Mouse (Mus musculus) embryonic facial prominence, embryonic 12.5 days (tissue): ENCODE results near the gene Rab15. TPM values are rescaled to one million over a fixed set of nuclear protein-coding genes. Genes with fewer than 3 reads are reported as not detected.

ENCODE experiments used
- ATAC-seq: fragments of 200-750 bp; cut with Nextera tagmentation; 2 replicates; pipeline ENCODE4 v1.8.0; 2017; ENCODE audit not compliant: insufficient number of reproducible peaks, insufficient read depth, low FRiP score, low TSS enrichment
- H3K27ac ChIP-seq: fragments of 300-500 bp; sonication (generic); 2 replicates; pipeline ENCODE4 v1.5.1; 2016; ENCODE audit warnings: mild to moderate bottlenecking
- H3K27me3 ChIP-seq: fragments of 300-500 bp; sonication (generic); 2 replicates; pipeline ENCODE4 v1.6.1; 2016; ENCODE audit warnings: mild to moderate bottlenecking, moderate library complexity
- H3K36me3 ChIP-seq: fragments of 300-500 bp; sonication (generic); 2 replicates; pipeline ENCODE4 v1.6.1; 2016; ENCODE audit warnings: mild to moderate bottlenecking
- H3K4me1 ChIP-seq: fragments of 300-500 bp; sonication (generic); 2 replicates; pipeline ENCODE4 v1.6.1; 2016
- H3K4me2 ChIP-seq: fragments of 300-500 bp; sonication (generic); replicated peaks from 2 replicates; pipeline ENCODE4 v1.6.1; 2016; ENCODE audit warnings: mild to moderate bottlenecking, moderate library complexity
- H3K4me3 ChIP-seq: fragments of 300-500 bp; sonication (generic); 2 replicates; pipeline ENCODE4 v1.5.1; 2016; ENCODE audit warnings: mild to moderate bottlenecking
- H3K9ac ChIP-seq: fragments of 300-500 bp; sonication (generic); 2 replicates; pipeline ENCODE4 v1.6.1; 2016; ENCODE audit warnings: mild to moderate bottlenecking, moderate library complexity
- H3K9me3 ChIP-seq: fragments of 300-500 bp; sonication (generic); 2 replicates; pipeline ENCODE4 v1.6.1; 2016; ENCODE audit warnings: mild to moderate bottlenecking, moderate library complexity
- WGBS: fragments of 180-500 bp; shearing (Covaris S2); methylation state at CpG from one replicate; pipeline ENCODE4 v1.1.7; 2016; 5-methylcytosine and 5-hydroxymethylcytosine counted together
- polyA plus RNA-seq: library from polyadenylated mRNA; unstranded; fragments of >200 nt; fragmentation: Nextera tagmentation; extraction: Ambion mirVana; gene quantifications from 2 replicates; pipeline ENCODE4 v1.2.1, GENCODE M21; 2016

Gene Rab15
- polyA plus RNA-seq, 1 experiment from 2014 or later = 26.6 TPM

DNA sequence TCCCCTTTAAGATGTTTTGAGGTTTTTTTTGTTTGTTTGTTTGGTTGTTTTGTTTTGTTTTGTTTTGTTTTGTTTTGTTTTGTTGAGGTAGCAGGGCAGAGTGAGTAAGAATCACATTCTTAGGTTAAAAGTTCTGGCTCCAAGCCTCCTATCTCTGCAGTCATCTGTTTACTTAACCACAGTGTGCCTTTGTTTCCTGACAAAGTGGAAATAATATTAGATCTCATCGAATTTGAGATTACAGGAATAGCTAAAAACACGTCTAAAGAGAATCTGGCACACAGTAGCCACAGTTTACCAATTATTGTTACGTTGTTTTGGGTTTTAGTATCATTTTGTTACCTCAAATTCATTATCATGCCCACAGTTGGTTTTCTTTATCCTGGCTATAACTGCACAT lies 48.1 kb downstream of the Rab15 start:
- H3K4me3 ChIP-seq = no peak overlapping the region
- no peak overlapping the region for H3K27ac ChIP-seq
- H3K9ac ChIP-seq = no peak overlapping the region
- H3K27me3 ChIP-seq = no peaks in the 10 kb centered on the region
- WGBS = 72% methylated on average over 3 of the region's 3 CpGs
- no peak overlapping the region for H3K4me2 ChIP-seq
- H3K9me3 ChIP-seq = no peaks in the 10 kb centered on the region
- H3K4me1 ChIP-seq = no peaks in the 10 kb centered on the region
- ATAC-seq = no peak
- no peaks in the 10 kb centered on the region for H3K36me3 ChIP-seq

DNA sequence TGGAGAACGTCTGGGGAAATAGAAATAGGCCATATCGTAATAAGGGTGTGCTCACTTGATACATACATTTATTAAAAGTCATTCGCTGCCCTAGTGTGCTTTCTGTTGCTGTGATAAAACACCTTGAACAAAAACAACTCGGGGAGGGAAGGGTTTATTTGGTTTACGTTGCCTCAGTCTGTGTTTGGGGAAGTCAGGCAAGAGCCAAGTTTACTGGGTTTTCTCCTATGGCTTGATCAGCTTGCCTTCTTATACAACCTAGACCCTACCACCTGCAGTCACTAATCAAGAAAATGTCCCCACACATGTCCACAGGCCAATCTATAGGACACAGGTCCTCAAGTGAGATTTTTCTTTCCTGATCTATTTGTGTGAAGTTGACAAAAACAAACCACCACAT lies 51.2 kb downstream of the Rab15 start:
- Histone ChIP-seq H3K36me3 (no peaks in the 10 kb centered on the region), H3K4me3 (no peak overlapping the region), H3K4me2 (no peak overlapping the region), H3K27ac (no peak overlapping the region), H3K27me3 (no peaks in the 10 kb centered on the region), H3K9me3 (no peaks in the 10 kb centered on the region), H3K4me1 (no peaks in the 10 kb centered on the region), H3K9ac (no peak overlapping the region)
- 86% methylated on average over 5 of the region's 5 CpGs for WGBS
- ATAC-seq = no peak

DNA sequence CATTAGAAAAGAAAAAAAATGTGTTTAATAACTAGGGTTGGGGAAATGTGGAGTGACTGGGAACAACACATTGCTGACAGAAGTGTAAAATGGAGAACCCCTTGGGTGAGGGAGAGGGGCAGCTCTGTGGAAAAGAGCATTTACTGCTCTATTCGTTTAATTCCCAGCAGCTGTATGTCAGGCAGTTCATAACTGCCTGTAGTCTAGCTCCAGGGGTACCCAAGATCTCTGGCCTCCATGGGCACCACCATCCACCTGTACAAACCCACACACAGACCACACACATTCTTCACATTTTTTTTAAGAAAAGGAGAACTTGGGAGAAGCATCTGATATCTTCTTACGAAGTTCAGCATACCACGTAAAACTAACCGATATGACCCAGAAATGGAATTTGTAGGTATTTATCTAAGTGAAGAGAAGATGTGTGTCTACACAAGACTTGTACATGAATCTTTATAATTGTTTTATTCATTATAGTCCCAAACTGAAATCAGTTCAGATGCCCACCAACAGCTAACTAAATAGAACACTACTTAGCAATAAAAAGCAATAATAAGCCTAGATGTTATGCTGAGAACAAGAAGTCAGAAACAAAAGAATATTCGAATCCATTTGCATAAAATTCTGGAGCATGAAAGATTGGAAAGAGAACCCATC lies 51.7 kb downstream of the Rab15 start:
- Histone ChIP-seq H3K27ac (no peak overlapping the region), H3K4me3 (no peak overlapping the region), H3K4me2 (no peak overlapping the region), H3K4me1 (peaks cover 3% of the 10 kb centered on the region; the same call in 1 of the 2 replicates), H3K27me3 (no peaks in the 10 kb centered on the region), H3K36me3 (no peaks in the 10 kb centered on the region), H3K9ac (no peak overlapping the region), H3K9me3 (no peaks in the 10 kb centered on the region)
- WGBS = 85% methylated on average over 5 of the region's 5 CpGs
- no peak for ATAC-seq

DNA sequence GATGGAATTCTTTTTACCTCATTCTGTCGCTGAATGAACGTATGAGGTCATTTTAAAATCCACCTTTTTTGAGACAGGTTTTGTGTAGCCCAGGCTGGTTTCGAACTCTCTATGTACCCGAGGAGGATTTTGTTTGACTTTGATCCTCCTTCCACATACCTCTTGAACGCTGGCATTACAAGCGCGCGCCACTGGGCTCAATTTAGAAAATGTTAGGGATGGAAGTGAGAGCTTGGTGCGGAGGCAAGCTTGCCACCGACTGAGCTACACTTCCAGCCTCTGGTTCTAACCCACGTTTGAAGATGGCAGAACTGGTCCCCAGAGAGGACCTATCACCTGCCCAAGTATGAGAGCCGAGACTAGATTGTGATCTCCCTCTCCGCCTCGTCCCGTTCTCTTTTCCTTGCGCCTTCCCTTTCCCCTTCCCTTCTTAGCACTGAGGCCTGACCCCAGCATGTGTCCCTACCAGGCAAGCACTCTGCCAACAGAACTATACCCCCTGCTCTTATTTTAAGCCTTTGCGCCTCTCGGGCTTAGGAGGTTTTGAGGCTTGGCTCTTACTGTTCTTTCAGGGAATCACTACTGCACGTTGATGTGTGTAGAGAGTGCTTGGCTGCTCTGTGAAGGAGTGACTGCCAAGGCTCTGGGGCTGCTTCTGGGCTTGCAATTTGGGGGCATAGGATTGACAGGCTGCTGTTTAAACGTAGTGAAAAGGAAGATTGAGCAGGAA lies 56.6 kb downstream of the Rab15 start:
- H3K27me3 ChIP-seq = no peaks in the 10 kb centered on the region
- peak overlapping the region; percentile 68 for H3K4me3 ChIP-seq
- H3K27ac ChIP-seq = no peak overlapping the region
- peaks cover 4% of the 10 kb centered on the region; the same call in 1 of the 2 replicates for H3K4me1 ChIP-seq
- ATAC-seq = 0 out of 2 replicates have a peak, but pooled peaks have one; percentile 32
- H3K9ac ChIP-seq = peak overlapping the region; percentile 73
- no peaks in the 10 kb centered on the region for H3K36me3 ChIP-seq
- no peaks in the 10 kb centered on the region for H3K9me3 ChIP-seq
- 33% methylated on average over 20 of the region's 20 CpGs for WGBS
- peak overlapping the region; percentile 71 for H3K4me2 ChIP-seq

DNA sequence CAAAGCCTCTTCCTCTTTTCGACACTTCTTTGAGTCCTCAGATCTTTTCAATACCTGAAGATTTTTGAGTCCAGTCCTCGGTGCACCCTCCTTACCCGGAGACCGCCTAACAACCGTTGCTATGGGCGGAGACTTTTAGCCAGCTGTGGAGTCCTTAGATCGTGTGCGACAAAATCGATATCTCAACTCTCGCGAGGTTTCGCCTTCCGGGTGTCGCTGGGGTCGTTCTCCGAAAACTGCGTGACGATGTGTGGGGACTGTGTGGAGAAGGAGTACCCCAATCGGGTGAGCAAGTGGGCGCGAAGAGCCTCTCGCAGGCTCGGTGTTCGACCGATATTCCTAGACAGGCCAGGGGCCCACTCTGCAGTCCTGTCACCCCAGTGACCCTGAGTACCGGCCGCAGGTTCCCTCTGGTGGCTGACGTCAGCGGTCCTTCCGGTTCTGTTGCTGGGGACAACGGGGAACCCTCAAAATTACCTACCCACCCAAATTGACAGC lies 57.3 kb downstream of the Rab15 start, which contains the start of the genes Churc1 and Fntb:
Churc1 (plus strand) TSS at position 185 of the 498 bp plus-strand sequence.
Fntb (plus strand) TSS at position 236 of the 498 bp plus-strand sequence.
- Histone ChIP-seq H3K36me3 (no peaks in the 10 kb centered on the region), H3K4me1 (peaks cover 4% of the 10 kb centered on the region; the same call in 1 of the 2 replicates), H3K27ac (peak within 1 kb of the TSS; percentile 73; the same call in 1 of the 2 replicates), H3K9me3 (no peaks in the 10 kb centered on the region), H3K4me2 (peak within 1 kb of the TSS; percentile 71), H3K27me3 (no peaks in the 10 kb centered on the region), H3K4me3 (peak within 1 kb of the TSS; percentile 68), H3K9ac (peak within 1 kb of the TSS; percentile 73)
- ATAC-seq = peak; percentile 91
- under 1% methylated on average over 31 of the region's 31 CpGs for WGBS

DNA sequence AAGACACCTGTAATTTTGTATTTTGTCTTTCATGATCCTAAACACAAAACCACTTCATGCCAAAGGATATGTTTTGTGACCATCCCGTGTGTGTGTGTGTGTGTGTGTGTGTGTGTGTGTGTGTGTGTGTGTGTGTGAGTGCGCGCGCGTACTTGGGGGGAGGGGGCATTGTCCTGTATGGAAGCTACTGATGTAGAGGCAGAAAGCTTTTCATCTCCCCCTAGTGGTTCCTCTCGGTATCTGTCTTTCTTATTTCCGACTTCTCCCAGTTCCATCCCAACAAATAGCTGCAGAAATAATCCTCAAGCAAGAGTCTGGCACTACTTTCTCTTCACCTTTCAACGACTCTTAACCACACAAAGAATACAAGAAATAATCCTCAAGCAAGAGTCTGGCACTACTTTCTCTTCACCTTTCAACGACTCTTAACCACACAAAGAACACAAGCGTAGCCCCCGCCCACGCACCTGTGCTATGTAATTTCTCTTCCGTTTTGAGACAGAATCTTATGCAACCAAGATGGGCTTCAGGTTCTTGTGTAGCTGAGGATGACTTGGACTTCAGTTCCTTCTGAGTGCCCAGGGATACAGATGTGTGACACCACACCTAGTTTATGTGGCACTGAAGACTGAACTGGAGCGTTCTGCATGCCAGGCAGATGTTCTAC lies 69.9 kb downstream of the Rab15 start:
- Histone ChIP-seq H3K4me1 (no peaks in the 10 kb centered on the region), H3K9ac (no peak overlapping the region), H3K27ac (no peak overlapping the region), H3K9me3 (no peaks in the 10 kb centered on the region), H3K36me3 (no peaks in the 10 kb centered on the region), H3K4me2 (no peak overlapping the region), H3K4me3 (no peak overlapping the region), H3K27me3 (no peaks in the 10 kb centered on the region)
- WGBS = 40% methylated on average over 14 of the region's 14 CpGs
- no peak for ATAC-seq

DNA sequence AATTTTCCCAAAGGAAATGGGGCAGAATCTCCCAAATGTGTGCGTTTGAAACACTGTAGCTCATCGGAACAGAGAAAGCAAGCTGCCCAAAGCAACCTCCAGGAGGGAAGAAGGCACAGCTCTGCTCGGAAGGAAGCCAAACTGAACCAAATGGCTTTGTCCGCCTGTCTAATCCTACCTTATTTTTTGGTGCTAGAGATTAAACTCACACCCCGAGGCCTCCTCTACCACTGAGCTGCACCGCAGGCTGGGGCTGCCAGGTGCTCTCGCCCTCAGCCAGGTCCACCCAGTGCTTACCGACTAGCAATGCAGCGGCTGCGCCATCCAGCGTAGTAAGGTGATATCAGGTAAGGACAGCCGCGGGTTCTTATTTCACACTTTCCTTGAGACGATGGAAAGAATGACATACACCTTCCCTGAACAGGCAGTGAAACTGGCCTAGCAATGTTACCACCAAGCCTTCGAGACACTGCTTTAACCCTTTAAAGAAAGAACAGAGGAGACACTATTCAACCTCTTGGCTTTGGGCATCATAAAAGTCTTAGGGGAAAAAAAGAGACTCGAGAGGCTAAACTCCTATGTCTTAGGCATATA lies 71.7 kb downstream of the Rab15 start:
- Histone ChIP-seq H3K9me3 (no peaks in the 10 kb centered on the region), H3K4me1 (no peaks in the 10 kb centered on the region), H3K27me3 (no peaks in the 10 kb centered on the region), H3K27ac (no peak overlapping the region), H3K9ac (no peak overlapping the region), H3K36me3 (no peaks in the 10 kb centered on the region), H3K4me2 (no peak overlapping the region), H3K4me3 (no peak overlapping the region)
- WGBS = 75% methylated on average over 16 of the region's 16 CpGs
- ATAC-seq = no peak

Other genes with a start within 250 kb of the Rab15 start
- 1.6 and 1.8 TPM in 2 replicates for gene Sptb, start 112.4 kb downstream of the Rab15 start, polyA plus RNA-seq
- gene Churc1, start 57.4 kb downstream of the Rab15 start, polyA plus RNA-seq = 78.9 and 87.6 TPM in 2 replicates
- gene Fntb, start 57.3 kb downstream of the Rab15 start, polyA plus RNA-seq = 42.9 and 45.9 TPM in 2 replicates
- gene Gpx2, start 27.4 kb downstream of the Rab15 start, polyA plus RNA-seq = 1.1 and 2.0 TPM in 2 replicates
- 13.1 and 14.1 TPM in 2 replicates for gene Max, start 139.3 kb upstream of the Rab15 start, polyA plus RNA-seq